Mouse (Mus musculus) testis, adult 2 months (tissue): ENCODE results near the gene Slc16a11. TPM values are rescaled to one million over a fixed set of nuclear protein-coding genes. Genes with fewer than 3 reads are reported as not detected.
A peak's percentile ranks its signal among the peaks of the same experiment; 100 is the strongest.

Experiments
- H3K27ac ChIP-seq: fragments of 200-500 bp; 2 replicates; pipeline ENCODE4 v1.5.1; 2012; ENCODE audit warnings: low read depth, low read length; ENCODE audit not compliant: control insufficient read depth, insufficient read depth
- H3K27me3 ChIP-seq: fragments of 200-500 bp; 2 replicates; pipeline ENCODE4 v1.6.1; 2012; ENCODE audit warnings: mild to moderate bottlenecking, low read length, moderate library complexity; ENCODE audit not compliant: control insufficient read depth, insufficient read depth
- H3K36me3 ChIP-seq: fragments of 200-500 bp; 2 replicates; pipeline ENCODE4 v1.6.1; 2012; ENCODE audit warnings: mild to moderate bottlenecking, low read length; ENCODE audit not compliant: control insufficient read depth, insufficient read depth
- H3K4me1 ChIP-seq: fragments of 200-500 bp; 2 replicates; pipeline ENCODE4 v1.6.1; 2012; ENCODE audit warnings: low read length; ENCODE audit not compliant: control insufficient read depth, insufficient read depth
- H3K4me3 ChIP-seq: fragments of 200-500 bp; 2 replicates; pipeline ENCODE4 v1.5.1; 2012; ENCODE audit warnings: low read depth, mild to moderate bottlenecking, low read length, moderate library complexity, mixed read lengths; ENCODE audit not compliant: control insufficient read depth
- CTCF ChIP-seq: fragments of 200-500 bp; IDR thresholded peaks from 2 replicates; pipeline ENCODE4 v1.5.1; 2012; ENCODE audit warnings: low read depth, mild to moderate bottlenecking, inconsistent platforms, low read length, moderate library complexity; ENCODE audit not compliant: control insufficient read depth, insufficient read depth, insufficient replicate concordance
- POLR2A ChIP-seq: fragments of 200-500 bp; IDR thresholded peaks from 2 replicates; pipeline ENCODE4 v1.6.1; 2012; ENCODE audit warnings: low read depth, mild to moderate bottlenecking, inconsistent platforms, low read length, moderate library complexity; ENCODE audit not compliant: control insufficient read depth
- polyA plus RNA-seq: library from polyadenylated mRNA; depleted of rRNA; stranded (reverse); fragments of >200 nt; gene quantifications from 2 replicates; pipeline ENCODE4 v1.2.3, GENCODE M21; 2012

The Slc16a11 gene
- polyA plus RNA-seq, 1 experiment, result 2.3 TPM

- H3K27ac ChIP-seq, result no peak overlapping the region
- no peaks in the 10 kb centered on the region for H3K36me3 ChIP-seq
- TF ChIP-seq CTCF (peak; percentile 87; the same call in 1 of the 2 replicates), POLR2A (no peak)
- no peak overlapping the region for H3K4me3 ChIP-seq
- peaks cover 2% of the 10 kb centered on the region; the same call in 1 of the 2 replicates for H3K4me1 ChIP-seq
- H3K27me3 ChIP-seq, result no peaks in the 10 kb centered on the region
Measured at GRCm38 (mm10) chr11:70201691-70202090, 10.9 kb upstream of the Slc16a11 start.

GRCm38 (mm10) chr11:70206801-70207200 lies 5.8 kb upstream of the Slc16a11 start:
- Histone ChIP-seq H3K4me1 (no peaks in the 10 kb centered on the region; the same call in 1 of the 2 replicates), H3K36me3 (no peaks in the 10 kb centered on the region), H3K27me3 (no peaks in the 10 kb centered on the region), H3K4me3 (no peak overlapping the region), H3K27ac (no peak overlapping the region)
- TF ChIP-seq CTCF, result no peak
- no peak for TF ChIP-seq POLR2A

GRCm38 (mm10) chr11:70207283-70207682 lies 5.3 kb upstream of the Slc16a11 start:
- no peaks in the 10 kb centered on the region for H3K27me3 ChIP-seq
- no peaks in the 10 kb centered on the region for H3K36me3 ChIP-seq
- H3K4me3 ChIP-seq, result no peak overlapping the region
- TF ChIP-seq CTCF (no peak), POLR2A (no peak)
- H3K27ac ChIP-seq, result no peak overlapping the region
- H3K4me1 ChIP-seq, result no peaks in the 10 kb centered on the region; the same call in 1 of the 2 replicates

GRCm38 (mm10) chr11:70208778-70209388 lies 3.7 kb upstream of the Slc16a11 start:
- H3K4me3 ChIP-seq, result no peak overlapping the region
- H3K4me1 ChIP-seq, result peaks cover 2% of the 10 kb centered on the region; the same call in 1 of the 2 replicates
- no peaks in the 10 kb centered on the region for H3K27me3 ChIP-seq
- no peak overlapping the region for H3K27ac ChIP-seq
- no peaks in the 10 kb centered on the region for H3K36me3 ChIP-seq
- TF ChIP-seq POLR2A, result no peak
- TF ChIP-seq CTCF, result no peak

GRCm38 (mm10) chr11:70210681-70211080 lies 1.9 kb upstream of the Slc16a11 start:
- Histone ChIP-seq H3K4me3 (no peak overlapping the region), H3K27ac (no peak overlapping the region), H3K36me3 (no peaks in the 10 kb centered on the region), H3K27me3 (no peaks in the 10 kb centered on the region), H3K4me1 (peaks cover 17% of the 10 kb centered on the region)
- TF ChIP-seq POLR2A (no peak), CTCF (no peak)

- Histone ChIP-seq H3K4me1 (peaks cover 22% of the 10 kb centered on the region), H3K36me3 (no peaks in the 10 kb centered on the region), H3K4me3 (no peak overlapping the region), H3K27ac (0 out of 2 replicates have a peak overlapping the region, but pooled peaks have one; percentile 5), H3K27me3 (no peaks in the 10 kb centered on the region)
- TF ChIP-seq POLR2A, result no peak
- TF ChIP-seq CTCF, result no peak
Measured at GRCm38 (mm10) chr11:70211972-70212371, 580 bp upstream of the Slc16a11 start.

GRCm38 (mm10) chr11:70212896-70213295 lies 344 bp downstream of the Slc16a11 start:
- H3K27ac ChIP-seq, result 0 out of 2 replicates have a peak overlapping the region, but pooled peaks have one; percentile 3
- TF ChIP-seq POLR2A, result no peak
- no peak for TF ChIP-seq CTCF

More at GRCm38 (mm10) chr11:70212896-70213295, 344 bp downstream of the Slc16a11 start:
- no peaks in the 10 kb centered on the region for H3K36me3 ChIP-seq
- H3K27me3 ChIP-seq, result no peaks in the 10 kb centered on the region
- H3K4me3 ChIP-seq, result no peak overlapping the region
- peaks cover 22% of the 10 kb centered on the region for H3K4me1 ChIP-seq
